Mouse (Mus musculus): ENCODE data around the gene Rangap1.
A peak's percentile ranks its signal among the peaks of the same experiment; 100 is the strongest.

GRCm38 (mm10) chr15:81784762-81785161, 39.4 kb upstream of the Rangap1 start:
- peak; percentile 47 for TF ChIP-seq CTCF (IDR thresholded peaks at IDR 0.05; ENCODE audit: low read depth)
- no peak for TF ChIP-seq EP300 (IDR thresholded peaks at IDR 0.05; ENCODE audit: low read depth)
